Mouse (Mus musculus) adipocyte (in vitro differentiated cells): ENCODE results near the gene Atmin.

Experiments used
- DNase-seq: peaks from one replicate; pipeline ENCODE4 v3.0.0-alpha.2; 2016; ENCODE audit warnings: low spot score

Atmin gene

GRCm38 (mm10) chr8:116943161-116943554 lies at the start of gene Atmin:
Gene Atmin, plus strand, starts transcription at chr8:116943393.
- DNase-seq = peak; percentile 88

- no peak for DNase-seq
Observed at GRCm38 (mm10) chr8:116893938-116894337, 49.3 kb upstream of the Atmin start.

- no peak for DNase-seq
Observed at GRCm38 (mm10) chr8:116895521-116895920, 47.7 kb upstream of the Atmin start.

- DNase-seq = no peak
Observed at GRCm38 (mm10) chr8:116904736-116905135, 38.5 kb upstream of the Atmin start.

GRCm38 (mm10) chr8:116905252-116905651 lies 37.9 kb upstream of the Atmin start:
- DNase-seq = no peak

GRCm38 (mm10) chr8:116905836-116906235 lies 37.4 kb upstream of the Atmin start:
- DNase-seq = no peak

GRCm38 (mm10) chr8:116921005-116921336 lies 22.2 kb upstream of the Atmin start:
- DNase-seq = no peak

GRCm38 (mm10) chr8:116921337-116922059 lies 21.7 kb upstream of the Atmin start, which contains the start of the genes Cmc2 and Cenpn:
Gene Cmc2, minus strand, starts transcription at chr8:116921455.
Gene Cenpn, plus strand, starts transcription at chr8:116921730.
- DNase-seq = peak; percentile 98

- no peak for DNase-seq
Observed at GRCm38 (mm10) chr8:116922060-116922757, 21.0 kb upstream of the Atmin start.

- DNase-seq = no peak
Observed at GRCm38 (mm10) chr8:116923526-116923925, 19.7 kb upstream of the Atmin start.

GRCm38 (mm10) chr8:116927880-116928279 lies 15.3 kb upstream of the Atmin start:
- no peak for DNase-seq

- DNase-seq = no peak
Observed at GRCm38 (mm10) chr8:116928588-116928987, 14.6 kb upstream of the Atmin start.

- DNase-seq = no peak
Observed at GRCm38 (mm10) chr8:116934976-116935375, 8.2 kb upstream of the Atmin start.

GRCm38 (mm10) chr8:116935506-116935905 lies 7.7 kb upstream of the Atmin start:
- no peak for DNase-seq

GRCm38 (mm10) chr8:116942284-116943058 lies 722 bp upstream of the Atmin start:
- DNase-seq = peak; percentile 51

GRCm38 (mm10) chr8:116943555-116944384 lies 577 bp downstream of the Atmin start:
- DNase-seq = peak; percentile 44

- no peak for DNase-seq
Observed at GRCm38 (mm10) chr8:116944385-116944696, 1.1 kb downstream of the Atmin start.

GRCm38 (mm10) chr8:116945169-116945910 lies 2.1 kb downstream of the Atmin start:
- no peak for DNase-seq

- no peak for DNase-seq
Observed at GRCm38 (mm10) chr8:116946268-116946838, 3.2 kb downstream of the Atmin start.

- no peak for DNase-seq
Observed at GRCm38 (mm10) chr8:116946851-116947250, 3.7 kb downstream of the Atmin start.

GRCm38 (mm10) chr8:116947589-116947988 lies 4.4 kb downstream of the Atmin start:
- no peak for DNase-seq
